Mouse (Mus musculus): ENCODE measurements at regions not wholly inside any gene's neighbourhood (a gene's known extent, or its start where the extent isn't known, plus 50 kb on each side); places are given as distances from the start of the nearest gene placed in this dataset.

DNA sequence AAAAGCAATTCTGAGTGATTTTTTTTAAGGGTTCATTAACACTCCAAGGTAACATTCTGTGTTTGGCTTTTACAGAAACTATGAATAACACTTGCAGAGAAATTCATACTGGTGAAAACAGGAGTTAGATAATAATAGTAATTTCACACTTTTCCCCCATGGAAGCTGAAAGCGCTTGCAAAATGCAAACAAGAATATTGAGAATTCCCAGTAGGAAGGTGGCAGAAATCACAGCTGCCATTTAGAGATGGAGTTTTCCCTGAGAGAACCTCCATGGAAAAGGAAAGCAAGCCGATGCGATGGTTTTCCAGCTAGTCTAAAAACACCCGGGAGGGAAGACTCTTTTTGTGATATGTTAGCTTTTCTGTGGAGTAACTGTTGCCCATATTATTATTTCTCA lies 174.1 kb upstream of the App start:
- peak; percentile 16 to 32 for DNase-seq (ENCODE audit: low spot score in 2 of 2)

- DNase-seq (ENCODE audit: low spot score in 2 of 2) = no peak
Measured at GRCm38 (mm10) chr16:85336495-85337119, 163.0 kb upstream of the App start.

GRCm38 (mm10) chr16:85333543-85333942 lies 160.0 kb upstream of the App start:
- no peak for DNase-seq (ENCODE audit: low spot score in 2 of 2)

GRCm38 (mm10) chr16:85312018-85312417 lies 138.5 kb upstream of the App start:
- no peak for DNase-seq (ENCODE audit: low spot score in 2 of 2)

DNA sequence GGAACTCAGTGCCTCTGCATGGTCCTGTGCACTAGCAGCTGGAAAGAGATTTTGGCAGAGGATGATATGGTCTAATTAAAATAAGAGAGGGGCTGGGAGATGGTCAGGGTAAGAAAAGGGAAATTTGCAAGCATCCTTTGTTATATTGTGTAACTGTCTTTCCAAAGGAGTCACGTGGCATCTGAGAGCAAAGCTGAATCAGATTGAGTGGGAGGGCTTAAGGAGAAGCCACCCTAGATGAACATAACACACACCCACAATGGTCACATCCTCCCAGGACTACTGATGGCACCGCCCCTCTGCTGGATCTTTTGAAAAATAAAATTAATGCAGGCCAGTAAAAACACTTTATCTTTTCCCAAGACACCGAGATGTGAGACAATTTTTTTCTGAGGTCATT lies 135.9 kb upstream of the App start:
- DNase-seq (ENCODE audit: low spot score in 2 of 2) = no peak

GRCm38 (mm10) chr16:85308429-85308828 lies 134.9 kb upstream of the App start:
- DNase-seq (ENCODE audit: low spot score in 2 of 2) = no peak

DNA sequence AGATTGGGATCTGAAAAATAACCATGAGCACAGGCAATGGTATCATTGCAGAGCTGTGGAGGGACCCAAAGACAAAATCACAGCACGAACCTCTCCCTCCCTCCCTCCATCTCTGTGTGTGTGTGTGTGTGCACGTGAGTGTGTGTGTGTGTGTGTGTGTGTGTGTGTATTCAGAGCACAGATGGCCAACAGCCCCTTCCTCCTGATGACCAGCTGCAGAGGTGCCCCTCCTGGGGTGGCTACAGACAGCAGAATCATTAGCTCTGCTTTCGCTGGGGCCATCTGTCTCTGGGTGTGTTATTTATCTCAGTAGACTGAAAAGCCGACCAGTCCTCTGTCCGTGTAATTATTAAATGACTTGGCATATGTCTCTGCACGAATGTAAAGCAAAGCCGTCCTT lies 134.4 kb upstream of the App start:
- peak; percentile 25 for DNase-seq (ENCODE audit: low spot score in 2 of 2)

DNA sequence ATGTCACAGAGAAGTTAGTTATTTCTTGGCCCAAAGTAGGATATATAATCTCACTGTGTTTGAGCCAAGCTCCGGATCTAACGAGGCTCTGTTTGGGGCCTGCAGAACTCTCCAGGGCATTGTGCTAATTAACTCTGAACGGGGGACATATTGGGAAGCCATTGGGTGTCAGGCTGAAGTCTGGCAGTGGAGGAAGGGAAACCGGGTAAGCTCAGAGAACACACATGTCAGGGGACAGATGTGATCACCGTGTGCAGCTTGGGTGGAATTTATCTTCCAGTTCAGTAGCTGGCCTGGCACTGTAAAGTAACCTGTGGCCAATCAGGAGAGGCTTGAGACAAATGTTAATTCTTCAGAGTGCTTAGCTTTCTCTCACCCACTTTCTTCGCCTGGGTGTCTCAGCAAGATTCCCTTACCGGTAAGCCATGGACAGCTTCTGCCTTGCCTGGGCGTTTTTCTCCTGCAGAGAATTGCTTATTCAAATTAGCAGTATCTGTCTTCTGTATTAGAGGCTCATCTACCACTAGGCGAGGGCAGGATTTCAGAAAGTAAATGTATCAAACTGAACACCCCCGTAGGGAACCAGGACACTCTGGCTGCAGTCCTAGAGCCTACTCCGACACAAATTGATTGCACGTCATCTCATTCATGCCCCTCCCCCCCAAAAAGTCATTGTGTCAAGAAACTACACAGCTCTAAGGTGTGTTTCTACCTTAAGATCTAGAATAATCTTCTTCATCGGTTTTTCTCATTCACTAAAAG lies 126.7 kb upstream of the App start:
- no peak for DNase-seq (ENCODE audit: low spot score in 2 of 2)

- DNase-seq (ENCODE audit: low spot score in 2 of 2) = no peak
Measured at GRCm38 (mm10) chr16:85298559-85298958, 125.0 kb upstream of the App start.

DNA sequence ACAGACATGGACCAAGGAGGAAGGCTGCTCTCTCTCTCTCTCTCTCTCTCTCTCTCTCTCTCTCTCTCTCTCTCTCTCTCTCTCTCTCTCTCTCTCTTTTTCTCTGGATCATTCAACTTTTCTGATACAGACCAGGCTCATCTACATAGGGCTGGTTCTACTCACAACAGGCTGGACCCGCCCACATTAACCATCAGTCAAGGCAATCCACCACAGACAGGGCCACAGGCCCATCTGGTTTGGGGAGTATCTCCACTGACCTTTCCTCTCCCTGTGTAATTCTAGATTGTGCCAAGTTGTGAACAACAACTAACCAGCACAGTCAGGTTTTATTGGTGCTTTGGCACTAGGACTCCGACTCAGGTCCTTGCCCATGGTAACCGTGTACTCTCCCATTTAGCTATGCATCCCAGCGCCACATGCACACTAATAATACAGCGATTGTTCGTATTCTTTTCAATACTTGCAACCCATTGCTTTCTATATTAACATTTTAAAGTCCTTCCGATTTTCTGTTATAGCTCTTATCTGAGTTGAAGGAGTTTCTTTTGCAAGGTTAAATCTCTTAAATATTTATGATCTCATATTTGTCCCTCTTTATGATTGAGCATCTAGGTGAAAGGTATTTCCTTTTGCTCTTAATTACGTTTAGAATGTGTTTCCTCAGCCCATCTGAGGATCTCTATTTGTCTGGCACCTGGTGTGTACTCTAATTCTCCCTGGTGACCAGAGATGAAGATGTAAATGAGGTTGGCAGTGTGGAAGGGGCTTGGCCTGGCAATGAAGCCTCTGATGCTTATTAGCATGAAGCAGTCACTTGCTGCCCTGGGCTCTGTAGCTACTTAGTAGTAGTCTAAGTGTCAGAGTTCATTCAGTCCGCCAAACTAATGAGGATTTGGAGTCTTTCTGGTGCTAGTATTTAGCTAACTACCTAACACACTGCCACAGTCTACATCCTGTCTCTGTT lies 117.7 kb upstream of the App start:
- DNase-seq (ENCODE audit: low spot score in 2 of 2) = no peak

GRCm38 (mm10) chr16:85277862-85278261 lies 104.3 kb upstream of the App start:
- no peak for DNase-seq (ENCODE audit: low spot score in 2 of 2)

GRCm38 (mm10) chr16:85269681-85270080 lies 96.1 kb upstream of the App start:
- DNase-seq (ENCODE audit: low spot score in 2 of 2) = no peak

- DNase-seq (ENCODE audit: low spot score in 2 of 2) = no peak
Measured at GRCm38 (mm10) chr16:85259838-85260237, 86.3 kb upstream of the App start.

GRCm38 (mm10) chr16:85247301-85247700 lies 73.7 kb upstream of the App start:
- DNase-seq (ENCODE audit: low spot score in 2 of 2) = no peak

GRCm38 (mm10) chr16:85233037-85233436 lies 59.5 kb upstream of the App start:
- DNase-seq (ENCODE audit: low spot score in 2 of 2) = no peak

- no peak for DNase-seq (ENCODE audit: low spot score in 2 of 2)
Measured at GRCm38 (mm10) chr16:85231908-85232467, 58.4 kb upstream of the App start.

DNA sequence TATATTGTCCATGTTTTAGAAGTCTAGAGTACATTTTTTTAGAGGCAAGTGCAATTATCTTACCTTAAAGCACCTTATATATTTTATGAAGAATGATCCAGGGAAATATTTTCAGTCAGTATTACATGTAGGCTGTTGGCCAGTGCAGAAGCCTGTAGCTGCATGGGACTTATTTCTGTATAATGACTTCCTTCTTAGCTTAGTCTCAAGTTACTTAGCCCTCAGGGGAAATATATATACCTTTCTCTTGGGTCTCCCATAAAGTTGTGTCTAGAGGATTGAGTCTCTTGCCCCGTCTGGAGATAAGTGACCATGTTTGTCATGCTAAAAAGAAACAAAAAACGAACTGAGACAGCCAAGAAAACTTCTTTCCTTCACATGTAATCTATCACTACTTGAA lies 57.8 kb upstream of the App start:
- no peak for DNase-seq (ENCODE audit: low spot score in 2 of 2)

DNA sequence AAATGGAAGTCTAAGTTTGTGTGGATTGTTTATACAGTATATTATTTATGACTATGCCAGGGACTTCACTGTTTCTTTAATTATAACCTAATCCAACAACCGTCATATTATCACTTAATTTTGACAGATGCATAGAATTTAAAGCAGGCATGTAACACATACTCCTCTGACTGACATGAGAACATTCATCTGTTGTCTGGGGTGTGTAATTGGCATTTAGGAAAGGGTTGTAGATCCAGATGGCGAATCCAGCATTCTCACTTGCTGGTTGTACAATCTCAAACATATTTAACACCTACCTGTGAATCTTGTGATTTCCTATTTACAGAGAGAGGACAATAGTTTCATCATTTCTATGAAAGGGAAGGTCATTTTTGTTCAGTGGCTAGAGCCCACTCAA lies 50.8 kb upstream of the App start:
- DNase-seq (ENCODE audit: low spot score in 2 of 2) = no peak
